8 mouse cellular contexts compared by ENCODE assay signal in genomic region chrX:11663187-11663829, GRCm38 (mm10).
A peak's percentile ranks its signal among the peaks of the same experiment; 100 is the strongest.
DNase-seq lines count a peak whose midpoint lies in the region; ATAC-seq lines count a peak whose summit lies in the region.

No protein-coding gene starts in this region.

- ATAC-seq in erythroblast, adult 5-6 weeks (replicated peaks; ENCODE audit: low FRiP score, poor library complexity, severe bottlenecking) = no peak
- ATAC-seq in megakaryocyte, adult 5-6 weeks (ENCODE audit: poor library complexity, severe bottlenecking) = no peak

- peak; percentile 24 for DNase-seq in cerebellum, adult 9-11 months
- DNase-seq in cerebellum, postnatal 36 days = no peak
- DNase-seq in ES-CJ7 (ENCODE audit: low read depth, low spot score) = peak; percentile 7
- DNase-seq in heart, postnatal 14 days = peak; percentile 19 to 40
- DNase-seq in mesoderm, embryonic 11.5 days (ENCODE audit: low read depth, low spot score) = peak; percentile 64
- DNase-seq in natural killer cell, adult 2 months (ENCODE audit: low spot score in 2 of 2) = no peak

- intact Hi-C loops in heart, postnatal 14 days (cut with DNase I) = loop anchor here (10.0 kb wide), 1 partner anchor 411 kb away; no protein-coding TSS in a partner anchor

Comparison
In these comparisons a context has a peak if more than half of its experiments do, and no peak if none do; other contexts are left out.
1. DNase-seq: peak in cerebellum, adult 9-11 months (single experiment), ES-CJ7 (single experiment), heart, postnatal 14 days (2 of 2) and mesoderm, embryonic 11.5 days (single experiment); none in cerebellum, postnatal 36 days (0 of 2) and natural killer cell, adult 2 months (0 of 2).